11 mouse cellular contexts compared by ENCODE assay signal in genomic region chr15:6934564-6934980, GRCm38 (mm10). TPM values are rescaled to one million over a fixed set of nuclear protein-coding genes. Genes with fewer than 3 reads are reported as not detected.
DNase-seq lines count a peak whose midpoint lies in the region; ATAC-seq and TF ChIP-seq lines count a peak whose summit lies in the region.
"Had no signal": no experiment of that assay in that cellular context is flagged by ENCODE, and none has a peak within 500 bp of the region (broad histone marks: within the 10 kb centered on the region; RNA-seq: fewer than 3 reads in every experiment).

No protein-coding gene starts in this region.

- peak; percentile 49 for TF ChIP-seq CTCF in lung, postnatal 0 days (IDR thresholded peaks at IDR 0.05)

- TF ChIP-seq EP300 in lung, postnatal 0 days (IDR thresholded peaks at IDR 0.05), result peak; percentile 37; the same call in 1 of the 2 replicates

- H3K9me3 ChIP-seq in embryonic facial prominence, embryonic 14.5 days (ENCODE audit: control insufficient read depth, low read length), result no peaks in the 10 kb centered on the region
- no peaks in the 10 kb centered on the region for H3K9me3 ChIP-seq in embryonic facial prominence, embryonic 10.5 days
- no peaks in the 10 kb centered on the region for H3K9me3 ChIP-seq in heart, embryonic 14.5 days (ENCODE audit: control insufficient read depth, low read length)
- H3K9me3 ChIP-seq in kidney, embryonic 16.5 days (ENCODE audit: low read length), result no peaks in the 10 kb centered on the region
- no peaks in the 10 kb centered on the region for H3K9me3 ChIP-seq in lung, postnatal 0 days (ENCODE audit: low read length)
- no peaks in the 10 kb centered on the region for H3K9me3 ChIP-seq in hindbrain, embryonic 16.5 days (ENCODE audit: control insufficient read depth, low read length)
- H3K9me3 ChIP-seq: stomach, embryonic 15.5 days had no signal

- no peaks in the 10 kb centered on the region for H3K27me3 ChIP-seq in embryonic facial prominence, embryonic 14.5 days (replicated peaks; ENCODE audit: control insufficient read depth, insufficient read depth, low read length)
- H3K27me3 ChIP-seq in embryonic facial prominence, embryonic 10.5 days (replicated peaks; ENCODE audit: low read depth, poor library complexity, severe bottlenecking), result no peaks in the 10 kb centered on the region
- no peaks in the 10 kb centered on the region for H3K27me3 ChIP-seq in heart, embryonic 14.5 days (ENCODE audit: control insufficient read depth, insufficient read depth, low read length)
- no peaks in the 10 kb centered on the region for H3K27me3 ChIP-seq in kidney, embryonic 16.5 days (ENCODE audit: insufficient read depth, low read length)
- H3K27me3 ChIP-seq in lung, postnatal 0 days (replicated peaks; ENCODE audit: insufficient read depth, low read length), result no peaks in the 10 kb centered on the region
- no peaks in the 10 kb centered on the region for H3K27me3 ChIP-seq in hindbrain, embryonic 16.5 days (replicated peaks; ENCODE audit: control insufficient read depth, insufficient read depth, low read length)
- H3K27me3 ChIP-seq: stomach, embryonic 15.5 days had no signal

- 65% methylated on average over 4 of the region's 4 CpGs for WGBS in embryonic facial prominence, embryonic 14.5 days
- WGBS in embryonic facial prominence, embryonic 10.5 days, result 81% methylated on average over 4 of the region's 4 CpGs
- 50% methylated on average over 4 of the region's 4 CpGs for WGBS in heart, embryonic 14.5 days
- WGBS in kidney, embryonic 16.5 days, result 15% methylated on average over 4 of the region's 4 CpGs
- WGBS in lung, postnatal 0 days, result 27% methylated on average over 4 of the region's 4 CpGs
- WGBS in hindbrain, embryonic 16.5 days, result 81% methylated on average over 4 of the region's 4 CpGs

- ATAC-seq in embryonic facial prominence, embryonic 14.5 days (ENCODE audit: low read depth), result peak; percentile 62; the same call in 1 of the 2 replicates
- peak; percentile 69; the same call in 1 of the 2 replicates for ATAC-seq in heart, embryonic 14.5 days (ENCODE audit: insufficient number of reproducible peaks, insufficient read depth, low FRiP score, low read depth)
- ATAC-seq in kidney, embryonic 16.5 days (ENCODE audit: low FRiP score, low TSS enrichment), result peak; percentile 95
- peak; percentile 98 for ATAC-seq in lung, postnatal 0 days
- no peak for ATAC-seq in hindbrain, embryonic 16.5 days

- H3K4me2 ChIP-seq in embryonic facial prominence, embryonic 14.5 days (ENCODE audit: low read depth, low read length), result no peak overlapping the region
- no peak overlapping the region for H3K4me2 ChIP-seq in heart, embryonic 14.5 days (ENCODE audit: low read length)
- peak overlapping the region; percentile 5; the same call in 1 of the 2 replicates for H3K4me2 ChIP-seq in kidney, embryonic 16.5 days (replicated peaks; ENCODE audit: low read depth, low read length)
- no peak overlapping the region for H3K4me2 ChIP-seq in lung, postnatal 0 days (replicated peaks; ENCODE audit: low read depth, low read length)
- H3K4me2 ChIP-seq in hindbrain, embryonic 16.5 days (ENCODE audit: low read length), result no peak overlapping the region
- H3K4me2 ChIP-seq: stomach, embryonic 15.5 days had no signal

- H3K27ac ChIP-seq in embryonic facial prominence, embryonic 14.5 days (replicated peaks; ENCODE audit: low read depth, low read length), result no peak overlapping the region
- H3K27ac ChIP-seq in embryonic facial prominence, embryonic 10.5 days (replicated peaks), result no peak overlapping the region
- peak overlapping the region in 1 of 2 experiments; percentile 45; a peak in 1 of 4 replicates for H3K27ac ChIP-seq in heart, embryonic 14.5 days (replicated peaks in 1 of 2; ENCODE audit: control insufficient read depth in 1 of 2, insufficient read depth in 1 of 2, low read depth in 2 of 2, low read length in 2 of 2)
- peak overlapping the region; percentile 36; the same call in 1 of the 2 replicates for H3K27ac ChIP-seq in kidney, embryonic 16.5 days (ENCODE audit: low read length)
- 0 out of 2 replicates have a peak overlapping the region, but pooled peaks have one; percentile 2 for H3K27ac ChIP-seq in lung, postnatal 0 days (ENCODE audit: low read length)
- no peak overlapping the region for H3K27ac ChIP-seq in hindbrain, embryonic 16.5 days (ENCODE audit: low read depth, low read length)
- H3K27ac ChIP-seq: stomach, embryonic 15.5 days had no signal

- no peaks in the 10 kb centered on the region for H3K4me1 ChIP-seq in embryonic facial prominence, embryonic 14.5 days (ENCODE audit: control insufficient read depth, insufficient read depth, low read length)
- H3K4me1 ChIP-seq in embryonic facial prominence, embryonic 10.5 days, result no peaks in the 10 kb centered on the region
- no peaks in the 10 kb centered on the region; a peak in 1 of 4 replicates for H3K4me1 ChIP-seq in heart, embryonic 14.5 days (ENCODE audit: control insufficient read depth in 2 of 2, insufficient read depth in 2 of 2, low read length in 2 of 2)
- peaks cover 8% of the 10 kb centered on the region for H3K4me1 ChIP-seq in kidney, embryonic 16.5 days (ENCODE audit: insufficient read depth, low read length)
- H3K4me1 ChIP-seq in lung, postnatal 0 days (ENCODE audit: insufficient read depth, low read depth, low read length), result no peaks in the 10 kb centered on the region
- H3K4me1 ChIP-seq in hindbrain, embryonic 16.5 days (ENCODE audit: control insufficient read depth, insufficient read depth, low read depth, low read length), result no peaks in the 10 kb centered on the region
- H3K4me1 ChIP-seq: stomach, embryonic 15.5 days had no signal

- H3K36me3 ChIP-seq in embryonic facial prominence, embryonic 14.5 days (ENCODE audit: control insufficient read depth, insufficient read depth, low read length), result no peaks in the 10 kb centered on the region
- H3K36me3 ChIP-seq in embryonic facial prominence, embryonic 10.5 days (replicated peaks), result no peaks in the 10 kb centered on the region
- no peaks in the 10 kb centered on the region for H3K36me3 ChIP-seq in heart, embryonic 14.5 days (ENCODE audit: control insufficient read depth, insufficient read depth, low read length)
- no peaks in the 10 kb centered on the region for H3K36me3 ChIP-seq in kidney, embryonic 16.5 days (ENCODE audit: insufficient read depth, low read length)
- H3K36me3 ChIP-seq in lung, postnatal 0 days (ENCODE audit: insufficient read depth, low read length), result no peaks in the 10 kb centered on the region
- no peaks in the 10 kb centered on the region for H3K36me3 ChIP-seq in hindbrain, embryonic 16.5 days (ENCODE audit: control insufficient read depth, insufficient read depth, low read length)
- H3K36me3 ChIP-seq: stomach, embryonic 15.5 days had no signal

- peak; percentile 55 for DNase-seq in embryonic facial prominence, embryonic 14.5 days (ENCODE audit: low spot score)
- DNase-seq in embryonic facial prominence, embryonic 10.5 days (ENCODE audit: low spot score), result no peak
- DNase-seq in lung, postnatal 0 days (ENCODE audit: low spot score), result peak; percentile 93
- no peak for DNase-seq in cerebellum, adult 9-11 months
- no peak for DNase-seq in ovary, postnatal 14 days (ENCODE audit: low spot score)
- DNase-seq: adrenal gland, postnatal 36 days; right cerebral cortex, adult 18-20 months had no signal

- no peak overlapping the region for H3K9ac ChIP-seq in embryonic facial prominence, embryonic 14.5 days (ENCODE audit: low read depth, low read length)
- H3K9ac ChIP-seq in heart, embryonic 14.5 days (ENCODE audit: low read length), result no peak overlapping the region
- H3K9ac ChIP-seq in kidney, embryonic 16.5 days (replicated peaks; ENCODE audit: low read length), result no peak overlapping the region
- H3K9ac ChIP-seq in lung, postnatal 0 days (replicated peaks; ENCODE audit: low read depth), result no peak overlapping the region
- H3K9ac ChIP-seq in hindbrain, embryonic 16.5 days (ENCODE audit: low read depth, low read length), result no peak overlapping the region
- H3K9ac ChIP-seq: stomach, embryonic 15.5 days had no signal

- H3K4me3 ChIP-seq in embryonic facial prominence, embryonic 14.5 days (ENCODE audit: low read depth, low read length), result no peak overlapping the region
- no peak overlapping the region for H3K4me3 ChIP-seq in embryonic facial prominence, embryonic 10.5 days
- H3K4me3 ChIP-seq in heart, embryonic 14.5 days (ENCODE audit: control insufficient read depth in 1 of 2, insufficient read depth in 1 of 2, low read depth in 1 of 2, low read length in 2 of 2), result no peak overlapping the region
- no peak overlapping the region for H3K4me3 ChIP-seq in kidney, embryonic 16.5 days (ENCODE audit: low read length)
- no peak overlapping the region for H3K4me3 ChIP-seq in lung, postnatal 0 days (ENCODE audit: low read depth, low read length)
- H3K4me3 ChIP-seq in hindbrain, embryonic 16.5 days (ENCODE audit: low read length), result no peak overlapping the region
- H3K4me3 ChIP-seq: stomach, embryonic 15.5 days had no signal

RNA-seq across cellular contexts. Expression of gene Osmr, which starts 59.8 kb away (rescaled TPM):
- 1.5 and 1.9 TPM in 2 replicates for polyA plus RNA-seq in embryonic facial prominence, embryonic 14.5 days (2014; fragmentation: Nextera tagmentation; extraction: Ambion mirVana)
- 0.35 and 0.36 TPM in 2 replicates for polyA plus RNA-seq in embryonic facial prominence, embryonic 10.5 days (2016; fragmentation: Nextera tagmentation; extraction: Ambion mirVana)
- 4.3 and 5.2 TPM in 2 replicates for polyA plus RNA-seq in heart, embryonic 14.5 days (2014; fragmentation: Nextera tagmentation; extraction: Ambion mirVana)
- 1.8 and 2.0 TPM in 2 replicates for polyA plus RNA-seq in kidney, embryonic 16.5 days (2015; fragmentation: Nextera tagmentation; extraction: Ambion mirVana)
- 8.2 and 13.4 TPM in 2 replicates for polyA plus RNA-seq in lung, postnatal 0 days (2015; fragmentation: Nextera tagmentation; extraction: Ambion mirVana)
- polyA plus RNA-seq in hindbrain, embryonic 16.5 days (2015; fragmentation: Nextera tagmentation; extraction: Ambion mirVana), result 2.1 and 2.6 TPM in 2 replicates

Comparison
In these comparisons a context has a peak if more than half of its experiments do, and no peak if none do; other contexts are left out.
1. DNase-seq: peak in embryonic facial prominence, embryonic 14.5 days (single experiment) and lung, postnatal 0 days (single experiment); none in embryonic facial prominence, embryonic 10.5 days (single experiment), cerebellum, adult 9-11 months (single experiment) and ovary, postnatal 14 days (single experiment).
2. H3K27ac ChIP-seq: peak in kidney, embryonic 16.5 days (single experiment) and lung, postnatal 0 days (single experiment); none in embryonic facial prominence, embryonic 14.5 days (single experiment), embryonic facial prominence, embryonic 10.5 days (single experiment) and hindbrain, embryonic 16.5 days (single experiment).